ENCODE assay signal across 8 mouse cellular contexts in the genomic region with DNA sequence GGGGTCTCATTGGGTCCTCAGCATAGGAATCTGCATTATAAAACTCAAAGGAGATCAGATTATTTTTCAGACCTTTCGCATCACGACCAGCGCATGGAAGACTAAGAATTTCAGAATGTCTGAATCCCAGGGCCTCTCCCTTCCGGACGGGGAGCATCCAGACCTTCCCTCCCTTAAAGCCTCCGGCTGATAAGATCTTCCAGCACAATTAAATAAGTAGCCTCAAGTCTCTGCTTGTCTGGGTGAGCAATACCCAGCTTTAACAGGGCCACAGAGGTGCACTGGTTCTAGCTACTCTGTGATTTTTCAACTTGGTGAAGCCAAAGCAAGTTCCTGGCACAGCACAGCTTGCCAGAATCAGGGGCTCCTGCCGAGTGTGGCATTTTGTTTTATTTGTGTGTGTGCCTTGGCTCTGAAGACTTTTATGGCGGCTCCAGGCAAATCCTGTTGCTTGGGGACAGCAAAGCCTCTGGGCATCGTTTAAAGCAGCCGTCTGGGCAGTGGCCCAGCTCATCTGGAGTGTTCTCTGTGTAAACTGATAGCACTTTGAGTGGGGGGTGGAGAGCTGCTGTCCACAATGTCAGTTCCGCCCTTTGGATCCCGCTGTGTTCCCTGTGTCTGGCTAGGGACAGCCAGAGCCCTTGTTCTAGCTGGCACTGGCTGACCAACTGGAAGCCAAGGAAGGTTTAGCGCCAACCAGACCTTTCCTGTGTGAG. TPM values are rescaled to one million over a fixed set of nuclear protein-coding genes. Genes with fewer than 3 reads are reported as not detected.
DNase-seq lines count a peak whose midpoint lies in the region; ATAC-seq and TF ChIP-seq lines count a peak whose summit lies in the region.

No protein-coding gene starts in this region.

- 17% methylated on average over 13 of the region's 13 CpGs for WGBS in heart, embryonic 13.5 days
- 29% methylated on average over 13 of the region's 13 CpGs for WGBS in liver, embryonic 11.5 days
- WGBS in neural tube, embryonic 11.5 days, result 27% methylated on average over 13 of the region's 13 CpGs

- no peak for TF ChIP-seq POLR2A in embryonic fibroblast, embryonic 13.5 days (IDR thresholded peaks at IDR 0.05; ENCODE audit: low read depth, low read length)

- H3K27me3 ChIP-seq in heart, embryonic 13.5 days (replicated peaks), result no peaks in the 10 kb centered on the region; the same call in 1 of the 2 replicates
- no peaks in the 10 kb centered on the region for H3K27me3 ChIP-seq in liver, embryonic 11.5 days (replicated peaks; ENCODE audit: control insufficient read depth, insufficient read depth, low read length)
- no peaks in the 10 kb centered on the region for H3K27me3 ChIP-seq in neural tube, embryonic 11.5 days (ENCODE audit: control insufficient read depth, insufficient read depth, low read length)

- TF ChIP-seq CTCF in embryonic fibroblast, embryonic 13.5 days (IDR thresholded peaks at IDR 0.05; ENCODE audit: borderline replicate concordance, insufficient read depth, low read length), result no peak

- DNase-seq in layer of hippocampus, adult 11-12 months (ENCODE audit: low spot score), result peak; percentile 44
- no peak for DNase-seq in layer of hippocampus, adult 9-10 months (ENCODE audit: low spot score)
- peak; percentile 40 for DNase-seq in kidney, postnatal 10 days
- DNase-seq in liver, embryonic 11.5 days (ENCODE audit: low spot score), result no peak
- DNase-seq in neural tube, embryonic 11.5 days (ENCODE audit: low spot score), result peak; percentile 32
- DNase-seq in urinary bladder, postnatal 36 days (ENCODE audit: low spot score in 2 of 2), result peak; percentile 58 to 85

- peaks cover 8% of the 10 kb centered on the region; the same call in 1 of the 2 replicates for H3K36me3 ChIP-seq in heart, embryonic 13.5 days
- H3K36me3 ChIP-seq in liver, embryonic 11.5 days (ENCODE audit: control insufficient read depth, insufficient read depth, low read length), result no peaks in the 10 kb centered on the region
- H3K36me3 ChIP-seq in neural tube, embryonic 11.5 days (ENCODE audit: control insufficient read depth, insufficient read depth, low read length), result no peaks in the 10 kb centered on the region

- H3K4me1 ChIP-seq in embryonic fibroblast, embryonic 13.5 days (ENCODE audit: control insufficient read depth, insufficient read depth, low read length), result no peaks in the 10 kb centered on the region
- H3K4me1 ChIP-seq in heart, embryonic 13.5 days, result peaks cover 41% of the 10 kb centered on the region
- H3K4me1 ChIP-seq in liver, embryonic 11.5 days (replicated peaks; ENCODE audit: control insufficient read depth, insufficient read depth, low read length), result peaks cover 30% of the 10 kb centered on the region
- H3K4me1 ChIP-seq in neural tube, embryonic 11.5 days (ENCODE audit: control insufficient read depth, insufficient read depth, low read length), result 0 out of 2 replicates have a peak, but pooled peaks cover 3% of the 10 kb centered on the region

- peak overlapping the region; percentile 75 for H3K4me2 ChIP-seq in heart, embryonic 13.5 days
- peak overlapping the region; percentile 74 for H3K4me2 ChIP-seq in liver, embryonic 11.5 days
- peak overlapping the region; percentile 9 for H3K4me2 ChIP-seq in neural tube, embryonic 11.5 days (ENCODE audit: low read depth)

- H3K9me3 ChIP-seq in heart, embryonic 13.5 days, result no peaks in the 10 kb centered on the region
- H3K9me3 ChIP-seq in liver, embryonic 11.5 days (ENCODE audit: control insufficient read depth, low read length), result no peaks in the 10 kb centered on the region
- no peaks in the 10 kb centered on the region for H3K9me3 ChIP-seq in neural tube, embryonic 11.5 days (ENCODE audit: control insufficient read depth, low read length)

- peak overlapping the region; percentile 21 for H3K4me3 ChIP-seq in embryonic fibroblast, embryonic 13.5 days (ENCODE audit: insufficient read depth, low read length)
- H3K4me3 ChIP-seq in heart, embryonic 13.5 days, result peak overlapping the region; percentile 46
- H3K4me3 ChIP-seq in liver, embryonic 11.5 days (ENCODE audit: low read depth, low read length), result peak overlapping the region; percentile 42
- H3K4me3 ChIP-seq in neural tube, embryonic 11.5 days (ENCODE audit: low read depth, low read length), result no peak overlapping the region

- peak; percentile 29; the same call in 1 of the 2 replicates for ATAC-seq in heart, embryonic 13.5 days (ENCODE audit: extremely low read depth, insufficient number of reproducible peaks, low FRiP score, low TSS enrichment)
- no peak for ATAC-seq in liver, embryonic 11.5 days (replicated peaks; ENCODE audit: low FRiP score)
- ATAC-seq in neural tube, embryonic 11.5 days (ENCODE audit: insufficient read depth, low FRiP score, low TSS enrichment), result no peak

- peak overlapping the region; percentile 71 for H3K9ac ChIP-seq in heart, embryonic 13.5 days
- H3K9ac ChIP-seq in liver, embryonic 11.5 days (ENCODE audit: low read depth, low read length), result peak overlapping the region; percentile 46; the same call in 1 of the 2 replicates
- H3K9ac ChIP-seq in neural tube, embryonic 11.5 days (ENCODE audit: low read length), result 0 out of 2 replicates have a peak overlapping the region, but pooled peaks have one; percentile 3

- H3K27ac ChIP-seq in embryonic fibroblast, embryonic 13.5 days (ENCODE audit: insufficient read depth, low read length), result peak overlapping the region; percentile 85
- H3K27ac ChIP-seq in heart, embryonic 13.5 days (replicated peaks), result peak overlapping the region; percentile 80
- H3K27ac ChIP-seq in liver, embryonic 11.5 days (ENCODE audit: low read depth, low read length), result no peak overlapping the region
- no peak overlapping the region for H3K27ac ChIP-seq in neural tube, embryonic 11.5 days (ENCODE audit: low read depth, low read length)

RNA-seq across cellular contexts. Expression of a gene that starts 0.6 kb away (rescaled TPM):
- polyA plus RNA-seq in embryonic fibroblast, embryonic 13.5 days (2011; ENCODE audit: insufficient read length, low read depth, missing spikeins), result 4.1 and 5.2 TPM in 2 replicates
- polyA plus RNA-seq in heart, embryonic 13.5 days (2015; fragmentation: Nextera tagmentation; extraction: Ambion mirVana), result 0.41 and 0.43 TPM in 2 replicates
- polyA plus RNA-seq in liver, embryonic 11.5 days (2014; fragmentation: Nextera tagmentation; extraction: Ambion mirVana), result 0.05 and 0.07 TPM in 2 replicates
- polyA plus RNA-seq in neural tube, embryonic 11.5 days (2014; fragmentation: Nextera tagmentation; extraction: Ambion mirVana), result 0.16 TPM in 2 replicates

RNA-seq across cellular contexts. Expression of a gene that starts 11.6 kb away (rescaled TPM):
- polyA plus RNA-seq in embryonic fibroblast, embryonic 13.5 days (2011; ENCODE audit: insufficient read length, low read depth, missing spikeins), result 18.7 and 19.2 TPM in 2 replicates
- polyA plus RNA-seq in heart, embryonic 13.5 days (2015; fragmentation: Nextera tagmentation; extraction: Ambion mirVana), result 8.7 and 9.8 TPM in 2 replicates
- 9.0 and 9.2 TPM in 2 replicates for polyA plus RNA-seq in liver, embryonic 11.5 days (2014; fragmentation: Nextera tagmentation; extraction: Ambion mirVana)
- polyA plus RNA-seq in neural tube, embryonic 11.5 days (2014; fragmentation: Nextera tagmentation; extraction: Ambion mirVana), result 19.1 and 21.0 TPM in 2 replicates

RNA-seq across cellular contexts. Expression of a gene that starts 34.5 kb away (rescaled TPM):
- 12.4 and 20.7 TPM in 2 replicates for polyA plus RNA-seq in embryonic fibroblast, embryonic 13.5 days (2011; ENCODE audit: insufficient read length, low read depth, missing spikeins)
- 16.4 and 16.6 TPM in 2 replicates for polyA plus RNA-seq in heart, embryonic 13.5 days (2015; fragmentation: Nextera tagmentation; extraction: Ambion mirVana)
- 15.3 and 18.2 TPM in 2 replicates for polyA plus RNA-seq in liver, embryonic 11.5 days (2014; fragmentation: Nextera tagmentation; extraction: Ambion mirVana)
- polyA plus RNA-seq in neural tube, embryonic 11.5 days (2014; fragmentation: Nextera tagmentation; extraction: Ambion mirVana), result 23.0 and 23.8 TPM in 2 replicates

Comparison
In these comparisons a context has a peak if more than half of its experiments do, and no peak if none do; other contexts are left out.
1. DNase-seq: peak in layer of hippocampus, adult 11-12 months (single experiment), kidney, postnatal 10 days (single experiment), neural tube, embryonic 11.5 days (single experiment) and urinary bladder, postnatal 36 days (2 of 2); none in layer of hippocampus, adult 9-10 months (single experiment) and liver, embryonic 11.5 days (single experiment).
2. H3K27ac ChIP-seq: peak in embryonic fibroblast, embryonic 13.5 days (single experiment) and heart, embryonic 13.5 days (single experiment); none in liver, embryonic 11.5 days (single experiment) and neural tube, embryonic 11.5 days (single experiment).
3. H3K4me2 ChIP-seq: peak in every context shown above with its lines; median percentile 75 in heart, embryonic 13.5 days; 74 in liver, embryonic 11.5 days; 9 in neural tube, embryonic 11.5 days.
4. H3K9ac ChIP-seq: peak in every context shown above with its lines; median percentile 71 in heart, embryonic 13.5 days; 46 in liver, embryonic 11.5 days; 3 in neural tube, embryonic 11.5 days.